Mouse (Mus musculus) heart, postnatal 0 days (tissue): ENCODE measurements at regions not wholly inside any gene's neighbourhood (a gene's known extent, or its start where the extent isn't known, plus 50 kb on each side); places are given as distances from the start of the nearest gene placed in this dataset.

ENCODE experiments used
- CTCF ChIP-seq: IDR thresholded peaks from 2 replicates; pipeline ENCODE4 v1.5.1; 2016; ENCODE audit warnings: antibody characterized with exemption, control low read depth, low read depth
- EP300 ChIP-seq: IDR thresholded peaks from 2 replicates; pipeline ENCODE4 v1.6.1; 2016; ENCODE audit warnings: antibody characterized with exemption, low read depth

- TF ChIP-seq EP300 (no peak), CTCF (no peak)
Observed at GRCm38 (mm10) chr6:51178061-51178791, 254.2 kb upstream of the Nfe2l3 start.
